Comparison of ENCODE assay signal across 8 mouse cellular contexts in the genomic region with DNA sequence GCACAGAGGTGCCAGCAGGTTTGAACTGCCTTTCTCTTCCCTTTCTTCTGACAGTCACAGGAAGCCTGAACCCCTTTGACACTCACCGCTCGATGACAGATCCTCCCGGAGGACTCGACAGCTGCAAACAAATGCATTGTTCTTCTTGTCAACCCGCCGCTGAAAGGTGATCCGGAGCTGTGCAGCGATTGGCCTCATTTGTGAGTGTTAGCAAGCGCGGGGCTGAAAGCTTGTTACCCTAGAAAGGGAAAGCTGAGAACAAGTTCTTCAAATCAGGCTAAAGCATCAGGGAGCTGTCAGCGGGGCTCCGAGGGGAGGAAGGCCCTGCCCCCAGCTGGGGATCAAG.
DNase-seq lines count a peak whose midpoint lies in the region; ATAC-seq and TF ChIP-seq lines count a peak whose summit lies in the region.

No protein-coding gene starts in this region.

- no peak overlapping the region for H3K9ac ChIP-seq in lung, postnatal 0 days (replicated peaks; ENCODE audit: low read depth)
- no peak overlapping the region for H3K9ac ChIP-seq in limb, embryonic 14.5 days (ENCODE audit: low read depth, low read length, severe bottlenecking)
- no peak overlapping the region for H3K9ac ChIP-seq in stomach, embryonic 14.5 days (replicated peaks; ENCODE audit: low read depth, low read length)

- TF ChIP-seq EP300 in lung, postnatal 0 days (IDR thresholded peaks at IDR 0.05): no peak

- no peak overlapping the region for H3K4me3 ChIP-seq in lung, postnatal 0 days (ENCODE audit: low read depth, low read length)
- no peak overlapping the region for H3K4me3 ChIP-seq in limb, embryonic 14.5 days (replicated peaks; ENCODE audit: low read length)
- H3K4me3 ChIP-seq in stomach, embryonic 14.5 days (ENCODE audit: low read depth, low read length): no peak overlapping the region; the same call in 1 of the 2 replicates

- H3K27me3 ChIP-seq in lung, postnatal 0 days (replicated peaks; ENCODE audit: insufficient read depth, low read length): no peaks in the 10 kb centered on the region
- no peaks in the 10 kb centered on the region for H3K27me3 ChIP-seq in limb, embryonic 14.5 days (ENCODE audit: control insufficient read depth, insufficient read depth, low read length)
- no peaks in the 10 kb centered on the region for H3K27me3 ChIP-seq in stomach, embryonic 14.5 days (ENCODE audit: control insufficient read depth, insufficient read depth, low read length)

- no peaks in the 10 kb centered on the region for H3K4me1 ChIP-seq in lung, postnatal 0 days (ENCODE audit: insufficient read depth, low read depth, low read length)
- peaks cover 20% of the 10 kb centered on the region for H3K4me1 ChIP-seq in limb, embryonic 14.5 days (ENCODE audit: control insufficient read depth, insufficient read depth, low read length)
- H3K4me1 ChIP-seq in stomach, embryonic 14.5 days (ENCODE audit: control insufficient read depth, insufficient read depth, low read length): no peaks in the 10 kb centered on the region

- no peaks in the 10 kb centered on the region for H3K36me3 ChIP-seq in lung, postnatal 0 days (ENCODE audit: insufficient read depth, low read length)
- no peaks in the 10 kb centered on the region for H3K36me3 ChIP-seq in limb, embryonic 14.5 days (ENCODE audit: control insufficient read depth, insufficient read depth, low read length)
- H3K36me3 ChIP-seq in stomach, embryonic 14.5 days (ENCODE audit: control insufficient read depth, insufficient read depth, low read length): no peaks in the 10 kb centered on the region

- peak overlapping the region; percentile 17; the same call in 1 of the 2 replicates for H3K4me2 ChIP-seq in lung, postnatal 0 days (replicated peaks; ENCODE audit: low read depth, low read length)
- H3K4me2 ChIP-seq in limb, embryonic 14.5 days (replicated peaks; ENCODE audit: low read depth, low read length, severe bottlenecking): peak overlapping the region; percentile 29; the same call in 1 of the 2 replicates
- 0 out of 2 replicates have a peak overlapping the region, but pooled peaks have one; percentile 1 for H3K4me2 ChIP-seq in stomach, embryonic 14.5 days (replicated peaks; ENCODE audit: low read depth, low read length)

- DNase-seq in lung, postnatal 0 days (ENCODE audit: low spot score): no peak
- no peak for DNase-seq in lung, postnatal 36 days
- peak; percentile 59 for DNase-seq in limb, embryonic 14.5 days (ENCODE audit: low spot score)
- DNase-seq in layer of hippocampus, postnatal 14 days (ENCODE audit: low spot score in 2 of 2): no peak
- DNase-seq in layer of hippocampus, adult 9-11 months: no peak

- H3K9me3 ChIP-seq in lung, postnatal 0 days (ENCODE audit: low read length): no peaks in the 10 kb centered on the region
- H3K9me3 ChIP-seq in limb, embryonic 14.5 days (ENCODE audit: control insufficient read depth, low read length): no peaks in the 10 kb centered on the region
- H3K9me3 ChIP-seq in stomach, embryonic 14.5 days (ENCODE audit: control insufficient read depth, low read depth, low read length): no peaks in the 10 kb centered on the region; the same call in 1 of the 2 replicates

- no peak for TF ChIP-seq POLR2A in limb, embryonic 14.5 days (IDR thresholded peaks at IDR 0.05; ENCODE audit: borderline replicate concordance, extremely low read depth, insufficient read depth, insufficient read length)

- no peak for TF ChIP-seq CTCF in lung, postnatal 0 days (IDR thresholded peaks at IDR 0.05)

- no peak for ATAC-seq in lung, postnatal 0 days
- ATAC-seq in granulocyte monocyte progenitor cell, adult 5-6 weeks (replicated peaks; ENCODE audit: poor library complexity, severe bottlenecking): 0 out of 2 replicates have a peak, but pooled peaks have one; percentile 20
- ATAC-seq in limb, embryonic 14.5 days (ENCODE audit: low FRiP score, low read depth): peak; percentile 54
- no peak for ATAC-seq in stomach, embryonic 14.5 days (ENCODE audit: insufficient number of reproducible peaks, insufficient read depth, low FRiP score, low read depth)
- ATAC-seq in CD4-positive, CD25-positive, alpha-beta regulatory T cell, adult 4 months: no peak

- H3K27ac ChIP-seq in lung, postnatal 0 days (ENCODE audit: low read length): no peak overlapping the region
- H3K27ac ChIP-seq in limb, embryonic 14.5 days (replicated peaks; ENCODE audit: low read depth, low read length): no peak overlapping the region
- no peak overlapping the region for H3K27ac ChIP-seq in stomach, embryonic 14.5 days (ENCODE audit: low read length)

- WGBS in lung, postnatal 0 days: 6% methylated on average over 12 of the region's 12 CpGs
- WGBS in limb, embryonic 14.5 days: 10% methylated on average over 12 of the region's 12 CpGs
- 3% methylated on average over 12 of the region's 12 CpGs for WGBS in stomach, embryonic 14.5 days

Comparison
In these comparisons a context has a peak if more than half of its experiments do, and no peak if none do; other contexts are left out.
1. ATAC-seq: peak in granulocyte monocyte progenitor cell, adult 5-6 weeks (single experiment) and limb, embryonic 14.5 days (single experiment); none in lung, postnatal 0 days (single experiment), stomach, embryonic 14.5 days (single experiment) and CD4-positive, CD25-positive, alpha-beta regulatory T cell, adult 4 months (single experiment).
2. Peak in every context shown above with its lines, with median percentiles within 50 percentile points of each other: H3K4me2 ChIP-seq.